Mouse (Mus musculus): ENCODE measurements around the gene Gm17409. TPM values are rescaled to one million over a fixed set of nuclear protein-coding genes. Genes with fewer than 3 reads are reported as not detected.
A peak's percentile ranks its signal among the peaks of the same experiment; 100 is the strongest.

Gene Gm17409
- polyA plus RNA-seq, 1 experiment from 2014 or later: not detected

- no peaks in the 10 kb centered on the region for H3K27me3 ChIP-seq (ENCODE audit: low read depth, poor library complexity, severe bottlenecking)
- H3K36me3 ChIP-seq: peaks cover 72% of the 10 kb centered on the region
- no peak overlapping the region for H3K27ac ChIP-seq (replicated peaks)
- H3K9me3 ChIP-seq (replicated peaks): no peaks in the 10 kb centered on the region
- no peak for DNase-seq (ENCODE audit: low spot score)
- no peak overlapping the region for H3K4me3 ChIP-seq
- H3K4me1 ChIP-seq: no peaks in the 10 kb centered on the region
- 84% methylated on average over 14 of the region's 14 CpGs for WGBS
Observed at GRCm38 (mm10) chr2:58458820-58459371, 11.0 kb upstream of the Gm17409 start.

DNA sequence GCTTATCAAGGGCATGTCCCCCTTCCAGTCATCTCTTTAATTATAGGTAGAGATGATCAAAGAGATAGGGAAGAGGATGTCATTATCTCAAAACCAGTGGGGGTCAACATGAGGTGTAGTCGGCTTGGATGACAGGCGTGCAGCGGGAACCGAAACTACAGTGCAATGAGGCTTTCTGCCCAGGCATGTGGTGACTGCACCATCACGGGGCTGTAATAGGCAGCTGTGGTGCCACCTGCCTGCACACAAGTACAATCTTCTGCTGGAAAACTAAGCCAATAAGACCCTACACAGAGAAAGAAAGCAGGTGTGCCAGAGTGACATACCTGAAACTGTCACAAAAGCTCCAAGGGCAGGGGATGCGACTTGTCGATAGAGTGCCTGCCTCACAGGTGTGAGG lies 374 bp downstream of the Gm17409 start:
- Histone ChIP-seq H3K4me1 (no peaks in the 10 kb centered on the region), H3K4me3 (no peak overlapping the region), H3K9me3 (replicated peaks) (peaks cover 6% of the 10 kb centered on the region; the same call in 1 of the 2 replicates), H3K27ac (replicated peaks) (no peak overlapping the region), H3K27me3 (ENCODE audit: low read depth, poor library complexity, severe bottlenecking) (no peaks in the 10 kb centered on the region), H3K36me3 (peaks cover 61% of the 10 kb centered on the region)
- DNase-seq (ENCODE audit: low spot score): no peak
- WGBS: 96% methylated on average over 7 of the region's 7 CpGs

GRCm38 (mm10) chr2:58475578-58475977 lies 5.7 kb downstream of the Gm17409 start:
- WGBS: 95% methylated on average over 8 of the region's 8 CpGs

GRCm38 (mm10) chr2:58476956-58477715 lies 7.2 kb downstream of the Gm17409 start:
- Histone ChIP-seq H3K36me3 (peaks cover 20% of the 10 kb centered on the region), H3K9me3 (replicated peaks) (no peaks in the 10 kb centered on the region), H3K27ac (replicated peaks) (no peak overlapping the region), H3K4me3 (no peak overlapping the region), H3K27me3 (ENCODE audit: low read depth, poor library complexity, severe bottlenecking) (no peaks in the 10 kb centered on the region), H3K4me1 (peaks cover 7% of the 10 kb centered on the region; the same call in 1 of the 2 replicates)
- peak; percentile 77 for DNase-seq (ENCODE audit: low spot score)
- WGBS: 69% methylated on average over 12 of the region's 12 CpGs

More at GRCm38 (mm10) chr2:58475578-58475977, 5.7 kb downstream of the Gm17409 start:
- H3K27me3 ChIP-seq (ENCODE audit: low read depth, poor library complexity, severe bottlenecking): no peaks in the 10 kb centered on the region
- no peak for DNase-seq (ENCODE audit: low spot score)
- H3K4me3 ChIP-seq: no peak overlapping the region
- no peaks in the 10 kb centered on the region for H3K9me3 ChIP-seq (replicated peaks)
- H3K27ac ChIP-seq (replicated peaks): no peak overlapping the region
- peaks cover 28% of the 10 kb centered on the region for H3K36me3 ChIP-seq
- H3K4me1 ChIP-seq: peaks cover 7% of the 10 kb centered on the region; the same call in 1 of the 2 replicates

- Histone ChIP-seq H3K36me3 (peaks cover 19% of the 10 kb centered on the region), H3K4me3 (no peak overlapping the region), H3K27me3 (ENCODE audit: low read depth, poor library complexity, severe bottlenecking) (no peaks in the 10 kb centered on the region), H3K4me1 (peaks cover 7% of the 10 kb centered on the region; the same call in 1 of the 2 replicates), H3K9me3 (replicated peaks) (no peaks in the 10 kb centered on the region), H3K27ac (replicated peaks) (no peak overlapping the region)
- 91% methylated on average over 4 of the region's 4 CpGs for WGBS
- no peak for DNase-seq (ENCODE audit: low spot score)
Observed at GRCm38 (mm10) chr2:58478144-58478543, 8.2 kb downstream of the Gm17409 start.

DNA sequence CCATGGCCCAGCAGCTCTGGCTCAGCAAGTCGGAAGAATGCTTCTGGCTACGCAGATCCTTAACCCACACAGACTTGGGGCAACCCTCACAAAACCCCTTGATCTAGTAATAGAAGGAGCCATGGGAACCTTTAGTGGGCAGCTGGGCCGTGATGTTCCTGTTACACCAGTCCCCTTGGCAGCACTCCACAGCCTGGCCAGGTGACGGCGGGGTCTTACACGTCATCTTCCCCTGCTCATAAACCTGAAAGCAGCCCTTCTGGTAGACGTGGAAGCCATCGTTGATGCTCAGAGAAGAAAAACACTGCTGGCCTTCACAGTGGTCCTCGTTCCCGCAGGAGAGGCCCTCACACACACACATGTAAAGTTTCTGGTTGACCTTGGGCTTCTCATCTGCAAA lies 9.6 kb downstream of the Gm17409 start:
- Histone ChIP-seq H3K36me3 (peaks cover 14% of the 10 kb centered on the region; the same call in 1 of the 2 replicates), H3K27ac (replicated peaks) (no peak overlapping the region), H3K27me3 (ENCODE audit: low read depth, poor library complexity, severe bottlenecking) (no peaks in the 10 kb centered on the region), H3K9me3 (replicated peaks) (no peaks in the 10 kb centered on the region), H3K4me1 (peaks cover 7% of the 10 kb centered on the region; the same call in 1 of the 2 replicates), H3K4me3 (no peak overlapping the region)
- no peak for DNase-seq (ENCODE audit: low spot score)
- 82% methylated on average over 10 of the region's 10 CpGs for WGBS

DNA sequence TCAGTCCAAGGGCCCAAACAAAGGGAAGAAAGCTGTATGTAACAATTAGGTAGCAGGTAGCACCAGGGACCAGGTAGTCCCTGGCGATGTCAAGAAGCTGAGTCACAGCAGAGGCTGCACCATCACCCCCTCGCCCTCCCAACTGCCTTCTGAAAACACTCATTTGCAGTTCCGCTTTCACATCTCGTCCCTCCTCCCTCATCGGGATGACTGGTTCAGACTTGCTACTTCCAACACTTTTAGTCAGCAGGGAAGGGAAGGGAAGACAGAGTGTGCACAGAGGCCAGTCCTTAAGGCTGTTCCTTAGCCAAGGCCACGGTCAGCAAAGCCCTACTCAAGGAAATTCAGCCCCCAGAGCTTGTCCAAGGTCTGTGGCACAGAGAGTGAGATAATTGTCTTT lies 10.8 kb downstream of the Gm17409 start:
- H3K4me1 ChIP-seq: peaks cover 7% of the 10 kb centered on the region; the same call in 1 of the 2 replicates
- H3K27ac ChIP-seq (replicated peaks): no peak overlapping the region
- WGBS: 84% methylated on average over 6 of the region's 6 CpGs
- DNase-seq (ENCODE audit: low spot score): no peak
- H3K36me3 ChIP-seq: peaks cover 14% of the 10 kb centered on the region; the same call in 1 of the 2 replicates
- H3K27me3 ChIP-seq (ENCODE audit: low read depth, poor library complexity, severe bottlenecking): no peaks in the 10 kb centered on the region
- H3K4me3 ChIP-seq: no peak overlapping the region
- no peaks in the 10 kb centered on the region for H3K9me3 ChIP-seq (replicated peaks)

- Histone ChIP-seq H3K4me3 (no peak overlapping the region), H3K27ac (replicated peaks) (no peak overlapping the region), H3K4me1 (peaks cover 9% of the 10 kb centered on the region), H3K9me3 (replicated peaks) (no peaks in the 10 kb centered on the region), H3K27me3 (ENCODE audit: low read depth, poor library complexity, severe bottlenecking) (no peaks in the 10 kb centered on the region), H3K36me3 (peaks cover 14% of the 10 kb centered on the region; the same call in 1 of the 2 replicates)
- WGBS: 92% methylated on average over 9 of the region's 9 CpGs
- no peak for DNase-seq (ENCODE audit: low spot score)
Observed at GRCm38 (mm10) chr2:58481450-58482100, 11.7 kb downstream of the Gm17409 start.

- WGBS: 79% methylated on average over 7 of the region's 7 CpGs
- H3K27me3 ChIP-seq (ENCODE audit: low read depth, poor library complexity, severe bottlenecking): no peaks in the 10 kb centered on the region
- H3K36me3 ChIP-seq: peaks cover 10% of the 10 kb centered on the region; the same call in 1 of the 2 replicates
- H3K27ac ChIP-seq (replicated peaks): 0 out of 2 replicates have a peak overlapping the region, but pooled peaks have one; percentile 17
- no peak overlapping the region for H3K4me3 ChIP-seq
- H3K9me3 ChIP-seq (replicated peaks): no peaks in the 10 kb centered on the region
- H3K4me1 ChIP-seq: peaks cover 21% of the 10 kb centered on the region
- no peak for DNase-seq (ENCODE audit: low spot score)
Observed at GRCm38 (mm10) chr2:58484284-58484965, 14.5 kb downstream of the Gm17409 start.

DNA sequence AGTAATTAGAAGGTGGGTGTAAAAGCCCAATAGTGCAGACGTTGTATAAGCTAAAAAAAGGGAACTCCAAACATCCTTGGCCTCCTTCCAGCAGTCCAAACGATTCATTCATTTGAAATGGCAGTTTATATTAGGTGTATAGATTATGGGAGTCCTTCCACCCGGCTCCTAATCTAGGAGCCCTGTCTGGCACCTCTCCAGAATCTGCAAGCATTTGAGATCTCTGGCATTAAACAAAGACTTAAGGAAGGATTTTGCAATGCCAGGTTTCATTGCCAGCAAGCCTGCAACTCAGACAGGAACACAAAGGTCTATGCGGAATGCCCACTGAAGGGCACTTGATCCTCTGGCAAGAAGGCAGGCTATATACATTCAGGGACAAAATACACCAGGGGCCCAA lies 15.2 kb downstream of the Gm17409 start:
- no peak overlapping the region for H3K27ac ChIP-seq (replicated peaks)
- peaks cover 21% of the 10 kb centered on the region for H3K4me1 ChIP-seq
- H3K9me3 ChIP-seq (replicated peaks): no peaks in the 10 kb centered on the region
- H3K36me3 ChIP-seq: peaks cover 12% of the 10 kb centered on the region; the same call in 1 of the 2 replicates
- H3K27me3 ChIP-seq (ENCODE audit: low read depth, poor library complexity, severe bottlenecking): no peaks in the 10 kb centered on the region
- 87% methylated on average over 4 of the region's 4 CpGs for WGBS
- no peak overlapping the region for H3K4me3 ChIP-seq
- no peak for DNase-seq (ENCODE audit: low spot score)

- Histone ChIP-seq H3K36me3 (peaks cover 12% of the 10 kb centered on the region; the same call in 1 of the 2 replicates), H3K27ac (replicated peaks) (no peak overlapping the region), H3K4me3 (no peak overlapping the region), H3K9me3 (replicated peaks) (no peaks in the 10 kb centered on the region), H3K4me1 (peaks cover 21% of the 10 kb centered on the region), H3K27me3 (ENCODE audit: low read depth, poor library complexity, severe bottlenecking) (no peaks in the 10 kb centered on the region)
- WGBS: 90% methylated on average over 3 of the region's 3 CpGs
- no peak for DNase-seq (ENCODE audit: low spot score)
Observed at GRCm38 (mm10) chr2:58485683-58486082, 15.8 kb downstream of the Gm17409 start.
